Mouse (Mus musculus) midbrain, embryonic 16.5 days (tissue): Measurements from ENCODE around the gene Wdr5. TPM values are rescaled to one million over a fixed set of nuclear protein-coding genes. Genes with fewer than 3 reads are reported as not detected.
"Not testable (repeated sequence)": the region's sequence is repeated elsewhere in the genome, so short reads cannot be mapped to it uniquely, and the experiment has no call there.

Experiments
- ATAC-seq: fragments of 200-750 bp; cut with Nextera tagmentation; 2 replicates; pipeline ENCODE4 v1.8.0; 2017; ENCODE audit warnings: moderate TSS enrichment
- H3K27ac ChIP-seq: fragments of 300-500 bp; sonication (generic); 2 replicates; pipeline ENCODE4 v1.5.1; 2014; ENCODE audit warnings: mild to moderate bottlenecking, low read length, mixed read lengths
- H3K27me3 ChIP-seq: fragments of 300-500 bp; sonication (generic); 2 replicates; pipeline ENCODE4 v1.6.1; 2014; ENCODE audit warnings: low read depth, low read length, mixed read lengths; ENCODE audit not compliant: control insufficient read depth, insufficient read depth
- H3K36me3 ChIP-seq: fragments of 300-500 bp; sonication (generic); 2 replicates; pipeline ENCODE4 v1.6.1; 2014; ENCODE audit warnings: mild to moderate bottlenecking, low read length, moderate library complexity, mixed read lengths; ENCODE audit not compliant: control insufficient read depth, insufficient read depth
- H3K4me1 ChIP-seq: fragments of 300-500 bp; sonication (generic); 2 replicates; pipeline ENCODE4 v1.6.1; 2014; ENCODE audit warnings: mild to moderate bottlenecking, low read length, mixed read lengths; ENCODE audit not compliant: control insufficient read depth, insufficient read depth
- H3K4me2 ChIP-seq: fragments of 300-500 bp; sonication (generic); 2 replicates; pipeline ENCODE4 v1.6.1; 2014; ENCODE audit warnings: mild to moderate bottlenecking, low read length, mixed read lengths
- H3K4me3 ChIP-seq: fragments of 300-500 bp; sonication (generic); 2 replicates; pipeline ENCODE4 v1.5.1; 2014; ENCODE audit warnings: low read depth, mild to moderate bottlenecking, low read length, moderate library complexity, mixed read lengths
- H3K9ac ChIP-seq: fragments of 300-500 bp; sonication (generic); 2 replicates; pipeline ENCODE4 v1.6.1; 2014; ENCODE audit warnings: low read depth, low read length, mixed read lengths
- H3K9me3 ChIP-seq: fragments of 300-500 bp; sonication (generic); replicated peaks from 2 replicates; pipeline ENCODE4 v1.6.1; 2014; ENCODE audit warnings: mild to moderate bottlenecking, low read length, mixed read lengths; ENCODE audit not compliant: control insufficient read depth, poor library complexity, severe bottlenecking
- WGBS: fragments of 180-500 bp; shearing (Covaris S2); extraction: QIAGEN DNeasy Blood & Tissue Kit; methylation state at CpG from one replicate; pipeline ENCODE4 v1.1.7; 2014; 5-methylcytosine and 5-hydroxymethylcytosine counted together
- polyA plus RNA-seq: library from polyadenylated mRNA; unstranded; fragments of >200 nt; fragmentation: Nextera tagmentation; extraction: Ambion mirVana; gene quantifications from 2 replicates; pipeline ENCODE4 v1.2.1, GENCODE M21; 2015

The Wdr5 gene
- polyA plus RNA-seq, 1 experiment from 2014 or later = 42.6 TPM

DNA sequence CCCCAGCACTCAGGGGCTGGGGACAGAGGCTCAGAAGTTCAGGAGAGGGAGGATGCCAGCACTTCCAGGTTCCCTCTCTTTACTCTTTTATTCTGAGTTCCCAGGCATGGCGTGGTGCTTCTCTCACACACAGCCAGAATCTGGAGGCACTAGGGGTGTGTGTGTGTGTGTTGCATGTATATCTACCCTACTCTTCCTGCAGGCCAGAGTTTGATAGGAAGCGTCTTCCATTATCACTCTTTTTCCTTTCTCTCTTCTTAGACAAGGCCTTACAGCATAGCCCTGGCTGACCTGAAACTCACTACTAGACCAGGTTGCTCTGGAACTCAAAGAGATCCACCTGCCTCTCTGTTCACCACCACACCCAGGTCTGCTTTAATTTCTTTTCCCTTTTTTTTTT is 24.0 kb upstream of the Wdr5 start:
- H3K36me3 ChIP-seq = no peaks in the 10 kb centered on the region
- H3K27me3 ChIP-seq = no peaks in the 10 kb centered on the region
- 89% methylated on average over 2 of the region's 2 CpGs for WGBS
- H3K27ac ChIP-seq = no peak overlapping the region
- no peaks in the 10 kb centered on the region for H3K9me3 ChIP-seq
- no peak overlapping the region for H3K9ac ChIP-seq
- ATAC-seq = no peak
- no peak overlapping the region for H3K4me3 ChIP-seq
- H3K4me1 ChIP-seq = no peaks in the 10 kb centered on the region
- no peak overlapping the region for H3K4me2 ChIP-seq

- Histone ChIP-seq H3K4me1 (peaks cover 4% of the 10 kb centered on the region), H3K36me3 (no peaks in the 10 kb centered on the region), H3K4me2 (no peak overlapping the region), H3K4me3 (no peak overlapping the region), H3K9me3 (no peaks in the 10 kb centered on the region), H3K9ac (no peak overlapping the region), H3K27ac (no peak overlapping the region), H3K27me3 (no peaks in the 10 kb centered on the region)
- WGBS = 94% methylated on average over 3 of the region's 3 CpGs
- ATAC-seq = no peak
These were observed 21.0 kb upstream of the Wdr5 start for GRCm38 (mm10) chr2:27493971-27494370.

DNA sequence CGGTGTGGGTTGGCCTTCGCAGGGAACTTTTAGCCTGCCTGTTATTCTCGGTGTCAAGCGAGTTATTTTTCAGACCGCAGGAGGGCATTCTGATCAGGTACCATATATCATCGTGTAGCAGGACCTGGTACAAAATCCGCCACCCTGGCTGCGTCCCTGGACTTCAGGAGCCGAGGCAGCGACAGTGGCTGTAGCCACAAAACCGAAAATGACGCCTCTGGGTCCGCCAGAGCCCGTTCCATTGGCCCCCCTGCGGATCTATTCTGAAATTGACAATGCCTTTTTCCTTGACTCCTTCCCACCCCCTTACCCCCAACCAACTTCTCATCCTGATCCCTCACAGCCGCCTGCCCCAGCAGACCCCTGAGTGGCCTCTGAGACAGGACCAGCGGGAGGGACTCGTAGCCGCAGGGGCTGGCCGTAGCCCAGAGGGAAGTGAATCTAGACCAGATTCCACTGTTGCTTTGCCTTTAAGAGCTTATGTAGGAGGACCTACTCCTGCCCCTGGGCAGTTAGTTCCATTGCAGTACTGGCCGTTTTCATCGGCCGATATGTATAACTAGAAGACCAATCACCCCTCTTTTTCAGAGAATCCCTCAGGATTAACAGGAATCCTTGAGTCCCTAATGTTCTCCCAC is 18.4 kb upstream of the Wdr5 start:
- H3K9me3 ChIP-seq = no peaks in the 10 kb centered on the region
- no peaks in the 10 kb centered on the region for H3K36me3 ChIP-seq
- 26% methylated on average over 23 of the region's 23 CpGs for WGBS
- no peak overlapping the region for H3K27ac ChIP-seq
- peak overlapping the region; percentile 50 for H3K9ac ChIP-seq
- ATAC-seq = no peak
- H3K4me2 ChIP-seq = peak overlapping the region; percentile 66
- peaks cover 4% of the 10 kb centered on the region for H3K4me1 ChIP-seq
- no peaks in the 10 kb centered on the region for H3K27me3 ChIP-seq
- peak overlapping the region; percentile 29 for H3K4me3 ChIP-seq

DNA sequence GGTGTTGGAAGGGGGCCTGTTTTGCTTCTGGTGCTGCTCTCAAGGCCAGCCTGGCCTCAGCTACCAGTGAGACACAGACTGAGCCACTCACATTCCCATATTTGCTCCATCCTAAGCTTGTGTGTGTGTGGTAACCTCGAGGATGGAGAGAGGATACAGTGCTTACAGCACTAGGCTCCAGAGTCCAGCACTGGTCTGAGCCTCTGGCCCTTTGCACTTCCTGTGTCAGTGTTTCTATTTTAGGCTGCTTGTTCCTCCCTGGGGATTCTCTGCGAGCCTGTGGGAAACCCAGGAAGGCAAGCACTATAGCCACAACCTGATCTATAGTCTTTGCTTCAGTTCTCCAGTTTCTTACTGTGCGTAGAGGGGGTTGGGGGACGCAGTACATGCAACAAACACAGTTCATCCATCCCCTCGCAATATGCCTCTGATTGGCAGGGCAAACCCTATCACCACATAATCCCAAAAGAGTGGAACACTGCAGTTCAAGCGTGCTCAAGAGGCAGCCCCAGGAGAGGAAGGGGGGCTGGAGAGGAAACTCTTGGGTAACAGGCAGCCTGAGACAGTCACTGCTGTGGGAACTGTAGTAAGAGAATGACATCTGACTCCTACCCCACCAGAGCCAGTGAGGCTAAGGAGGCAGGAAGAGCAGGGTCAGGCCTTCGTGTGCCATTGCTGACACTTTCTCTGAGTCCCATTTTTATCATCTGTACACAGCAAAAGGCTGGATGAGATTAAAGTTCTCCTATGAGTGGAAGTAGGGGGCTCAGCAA is 10.7 kb upstream of the Wdr5 start:
- Histone ChIP-seq H3K9ac (no peak overlapping the region), H3K4me2 (no peak overlapping the region), H3K36me3 (no peaks in the 10 kb centered on the region), H3K9me3 (no peaks in the 10 kb centered on the region), H3K27me3 (no peaks in the 10 kb centered on the region), H3K4me3 (no peak overlapping the region), H3K27ac (no peak overlapping the region), H3K4me1 (no peaks in the 10 kb centered on the region)
- no peak for ATAC-seq
- 67% methylated on average over 7 of the region's 7 CpGs for WGBS

GRCm38 (mm10) chr2:27505539-27505938 is 9.4 kb upstream of the Wdr5 start:
- no peak overlapping the region for H3K27ac ChIP-seq
- no peaks in the 10 kb centered on the region for H3K27me3 ChIP-seq

DNA sequence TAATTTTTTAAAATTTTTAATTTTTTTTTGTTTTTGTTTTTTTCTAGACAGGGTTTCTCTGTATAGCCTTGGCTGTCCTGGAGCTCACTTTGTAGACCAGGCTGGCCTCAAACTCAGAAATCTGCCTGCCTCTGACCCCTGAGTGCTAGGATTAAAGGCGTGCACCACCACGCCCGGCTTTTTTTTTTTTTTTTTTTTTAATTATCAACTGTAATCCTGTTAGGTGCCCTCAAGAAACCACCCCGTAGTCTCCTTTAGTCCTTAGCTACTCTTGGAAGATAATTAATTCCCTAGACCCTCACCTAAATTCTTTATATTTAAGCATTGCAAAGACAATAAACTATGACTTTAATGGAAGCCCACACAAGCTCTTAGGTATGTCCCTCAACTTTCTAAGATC is 8.3 kb upstream of the Wdr5 start:
- not testable (repeated sequence) for H3K9me3 ChIP-seq, H3K4me3 ChIP-seq, H3K27me3 ChIP-seq, ATAC-seq, H3K9ac ChIP-seq, H3K27ac ChIP-seq, H3K4me1 ChIP-seq, H3K36me3 ChIP-seq, H3K4me2 ChIP-seq
- 76% methylated on average over 3 of the region's 4 CpGs for WGBS

More at GRCm38 (mm10) chr2:27505539-27505938, 9.4 kb upstream of the Wdr5 start:
- Histone ChIP-seq H3K9ac (no peak overlapping the region), H3K4me2 (no peak overlapping the region), H3K4me1 (no peaks in the 10 kb centered on the region), H3K36me3 (no peaks in the 10 kb centered on the region), H3K4me3 (no peak overlapping the region), H3K9me3 (no peaks in the 10 kb centered on the region)
- ATAC-seq = no peak
- 11% methylated on average over 6 of the region's 6 CpGs for WGBS

DNA sequence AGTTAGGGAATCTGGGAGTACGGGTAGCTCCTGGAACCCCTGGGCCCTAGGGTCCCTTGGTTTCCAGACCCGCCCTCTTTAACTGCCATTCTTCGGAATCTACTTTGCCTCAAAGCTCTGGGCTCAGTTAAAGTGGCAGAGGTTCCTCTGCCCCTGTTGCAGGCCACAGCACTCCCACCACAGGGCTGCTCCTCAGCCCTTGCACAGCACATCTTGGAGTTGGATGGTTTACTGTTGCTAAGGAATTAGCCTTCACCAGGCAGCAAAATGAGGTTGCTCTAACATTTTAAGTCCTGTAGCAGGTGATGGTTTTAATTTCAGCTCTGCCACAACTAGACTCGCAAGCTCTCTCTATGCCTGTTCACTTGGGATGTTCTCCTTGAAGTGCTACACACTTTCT is 7.4 kb upstream of the Wdr5 start, which contains the start of gene Brd3:
Gene Brd3, minus strand, starts transcription at position 101 of the 400 bp plus-strand sequence.
- Histone ChIP-seq H3K27ac (no peak within 1 kb of the TSS), H3K9ac (no peak within 1 kb of the TSS), H3K4me1 (no peaks in the 10 kb centered on the region), H3K4me2 (no peak within 1 kb of the TSS), H3K4me3 (no peak within 1 kb of the TSS), H3K36me3 (no peaks in the 10 kb centered on the region), H3K27me3 (no peaks in the 10 kb centered on the region), H3K9me3 (no peaks in the 10 kb centered on the region)
- ATAC-seq = no peak
- 68% methylated on average over 4 of the region's 4 CpGs for WGBS

DNA sequence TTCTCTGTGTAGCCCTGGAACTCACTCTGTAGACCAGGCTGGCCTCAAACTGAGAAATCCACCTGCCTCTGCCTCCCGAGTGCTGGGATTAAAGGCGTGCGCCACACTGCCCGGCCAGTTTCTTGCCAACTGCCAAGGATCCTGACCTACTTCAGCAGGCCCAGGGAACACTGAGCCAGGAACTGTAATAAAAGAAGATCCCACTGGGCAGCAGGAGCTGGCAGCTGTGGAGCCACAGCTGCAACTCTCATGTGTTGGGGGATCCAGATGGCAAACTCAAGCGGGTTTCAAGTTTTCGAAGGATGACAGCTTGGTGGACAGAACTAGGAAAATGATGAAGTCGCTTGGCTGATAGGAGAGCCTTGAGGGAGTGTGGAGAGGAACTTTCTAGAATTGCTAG is 4.3 kb upstream of the Wdr5 start:
- Histone ChIP-seq H3K9ac (no peak overlapping the region), H3K4me3 (no peak overlapping the region), H3K9me3 (no peaks in the 10 kb centered on the region), H3K27me3 (no peaks in the 10 kb centered on the region), H3K4me1 (peaks cover 12% of the 10 kb centered on the region), H3K4me2 (no peak overlapping the region), H3K36me3 (no peaks in the 10 kb centered on the region), H3K27ac (no peak overlapping the region)
- ATAC-seq = no peak
- 96% methylated on average over 7 of the region's 7 CpGs for WGBS

DNA sequence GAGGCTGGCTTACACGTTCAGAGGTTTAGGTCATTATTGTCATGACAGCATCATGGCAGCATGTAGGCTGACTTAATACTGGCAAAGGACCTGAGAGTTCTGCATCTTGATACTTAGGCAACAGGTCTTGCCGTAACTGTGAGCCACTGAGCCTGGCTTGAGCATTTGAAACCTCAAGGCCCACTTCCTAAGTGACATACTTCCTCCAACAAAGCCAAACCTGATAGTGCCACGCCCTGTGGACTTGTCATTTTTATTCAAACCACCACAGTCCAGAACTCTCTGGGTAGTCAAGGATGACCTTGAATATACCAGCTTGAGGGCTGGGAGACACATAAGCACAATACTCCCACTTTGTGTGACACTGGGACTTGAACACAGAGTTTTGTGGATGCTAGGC is 2.0 kb upstream of the Wdr5 start:
- 94% methylated on average over 3 of the region's 3 CpGs for whole genome bisulfite sequencing
- H3K27me3 ChIP-seq = no peaks in the 10 kb centered on the region
- peaks cover 26% of the 10 kb centered on the region for H3K4me1 ChIP-seq

More for the DNA sequence above, 2.0 kb upstream of the Wdr5 start:
- no peaks in the 10 kb centered on the region for H3K9me3 ChIP-seq
- no peak overlapping the region for H3K9ac ChIP-seq
- no peak overlapping the region for H3K27ac ChIP-seq
- ATAC-seq = no peak
- no peak overlapping the region for H3K4me2 ChIP-seq
- no peaks in the 10 kb centered on the region for H3K36me3 ChIP-seq
- H3K4me3 ChIP-seq = no peak overlapping the region
